Mouse (Mus musculus) lung, postnatal 0 days (tissue): ENCODE data around the gene Pcdh9. TPM values are rescaled to one million over a fixed set of nuclear protein-coding genes. Genes with fewer than 3 reads are reported as not detected.
"Not testable (repeated sequence)": the region's sequence is repeated elsewhere in the genome, so short reads cannot be mapped to it uniquely, and the experiment has no call there.

Source experiments
- ATAC-seq: fragments of 200-750 bp; cut with Nextera tagmentation; 2 replicates; pipeline ENCODE4 v1.8.0; 2017; ENCODE audit warnings: moderate library complexity
- DNase-seq: peaks from one replicate; pipeline ENCODE4 v3.0.0-alpha.2; 2016; ENCODE audit warnings: low spot score
- H3K27ac ChIP-seq: fragments of 300-500 bp; sonication (generic); 2 replicates; pipeline ENCODE4 v1.5.1; 2014; ENCODE audit warnings: antibody characterized with exemption, mild to moderate bottlenecking, low read length, mixed read lengths
- H3K27me3 ChIP-seq: fragments of 300-500 bp; sonication (generic); replicated peaks from 2 replicates; pipeline ENCODE4 v1.6.1; 2014; ENCODE audit warnings: low read length, mixed read lengths; ENCODE audit not compliant: insufficient read depth
- H3K36me3 ChIP-seq: fragments of 300-500 bp; sonication (generic); 2 replicates; pipeline ENCODE4 v1.6.1; 2014; ENCODE audit warnings: low read length, mixed read lengths; ENCODE audit not compliant: insufficient read depth
- H3K4me1 ChIP-seq: fragments of 300-500 bp; sonication (generic); 2 replicates; pipeline ENCODE4 v1.6.1; 2014; ENCODE audit warnings: antibody characterized with exemption, low read depth, low read length, mixed read lengths; ENCODE audit not compliant: insufficient read depth
- H3K4me2 ChIP-seq: fragments of 300-500 bp; sonication (generic); replicated peaks from 2 replicates; pipeline ENCODE4 v1.6.1; 2014; ENCODE audit warnings: low read depth, mild to moderate bottlenecking, low read length, moderate library complexity, mixed read lengths
- H3K4me3 ChIP-seq: fragments of 300-500 bp; sonication (generic); 2 replicates; pipeline ENCODE4 v1.5.1; 2014; ENCODE audit warnings: low read depth, low read length
- H3K9ac ChIP-seq: fragments of 300-500 bp; sonication (generic); replicated peaks from 2 replicates; pipeline ENCODE4 v1.6.1; 2014; ENCODE audit warnings: low read depth, mild to moderate bottlenecking
- H3K9me3 ChIP-seq: fragments of 300-500 bp; sonication (generic); 2 replicates; pipeline ENCODE4 v1.6.1; 2016; ENCODE audit warnings: low read length, mixed read lengths
- CTCF ChIP-seq: IDR thresholded peaks from 2 replicates; pipeline ENCODE4 v1.5.1; 2016; ENCODE audit warnings: antibody characterized with exemption, mild to moderate bottlenecking
- EP300 ChIP-seq: IDR thresholded peaks from 2 replicates; pipeline ENCODE4 v1.6.1; 2016; ENCODE audit warnings: antibody characterized with exemption, mild to moderate bottlenecking, control low read depth
- WGBS: fragments of 180-500 bp; shearing (Covaris S2); extraction: QIAGEN DNeasy Blood & Tissue Kit; methylation state at CpG from one replicate; pipeline ENCODE4 v1.1.7; 2014; 5-methylcytosine and 5-hydroxymethylcytosine counted together
- polyA plus RNA-seq: library from polyadenylated mRNA; unstranded; fragments of >200 nt; fragmentation: Nextera tagmentation; extraction: Ambion mirVana; gene quantifications from 2 replicates; pipeline ENCODE4 v1.2.1, GENCODE M21; 2015

The Pcdh9 gene
- polyA plus RNA-seq, 1 experiment from 2014 or later: 1.4 TPM

- Histone ChIP-seq H3K27ac (no peak overlapping the region), H3K36me3 (no peaks in the 10 kb centered on the region), H3K4me3 (no peak overlapping the region), H3K27me3 (no peaks in the 10 kb centered on the region), H3K9ac (no peak overlapping the region), H3K4me1 (no peaks in the 10 kb centered on the region), H3K4me2 (no peak overlapping the region), H3K9me3 (no peaks in the 10 kb centered on the region)
- no peak for ATAC-seq
- no peak for DNase-seq
- WGBS: 37% methylated on average over 6 of the region's 6 CpGs
- TF ChIP-seq EP300: no peak
- TF ChIP-seq CTCF: no peak
Observed at GRCm38 (mm10) chr14:93233599-93233998, 656.9 kb downstream of the Pcdh9 start.

- not testable (repeated sequence) for H3K4me3 ChIP-seq, H3K9me3 ChIP-seq, H3K36me3 ChIP-seq, H3K4me1 ChIP-seq, H3K9ac ChIP-seq, ATAC-seq, DNase-seq, H3K4me2 ChIP-seq, H3K27me3 ChIP-seq, H3K27ac ChIP-seq
- 80% methylated on average over 6 of the region's 15 CpGs for WGBS
Observed at GRCm38 (mm10) chr14:93214846-93215245, 675.6 kb downstream of the Pcdh9 start.

- Histone ChIP-seq H3K4me2 (no peak overlapping the region), H3K9me3 (no peaks in the 10 kb centered on the region), H3K9ac (no peak overlapping the region), H3K27ac (no peak overlapping the region), H3K4me1 (no peaks in the 10 kb centered on the region), H3K36me3 (no peaks in the 10 kb centered on the region), H3K27me3 (no peaks in the 10 kb centered on the region), H3K4me3 (no peak overlapping the region)
- TF ChIP-seq CTCF (no peak), EP300 (no peak)
- DNase-seq: peak; percentile 4
- no peak for ATAC-seq
- WGBS: 47% methylated on average over 2 of the region's 2 CpGs
Observed at GRCm38 (mm10) chr14:93199791-93200190, 690.7 kb downstream of the Pcdh9 start.

GRCm38 (mm10) chr14:93182606-93183491 is 707.6 kb downstream of the Pcdh9 start:
- no peak for ATAC-seq
- WGBS: 80% methylated on average over 9 of the region's 9 CpGs
- no peak for TF ChIP-seq CTCF
- TF ChIP-seq EP300: no peak
- Histone ChIP-seq H3K4me2 (no peak overlapping the region), H3K36me3 (no peaks in the 10 kb centered on the region), H3K4me1 (no peaks in the 10 kb centered on the region), H3K9me3 (no peaks in the 10 kb centered on the region), H3K27ac (no peak overlapping the region), H3K4me3 (no peak overlapping the region), H3K9ac (no peak overlapping the region), H3K27me3 (no peaks in the 10 kb centered on the region)
- DNase-seq: no peak

GRCm38 (mm10) chr14:93169201-93169600 is 721.3 kb downstream of the Pcdh9 start:
- Histone ChIP-seq H3K4me1 (no peaks in the 10 kb centered on the region), H3K4me3 (no peak overlapping the region), H3K27me3 (no peaks in the 10 kb centered on the region), H3K9ac (no peak overlapping the region), H3K9me3 (no peaks in the 10 kb centered on the region), H3K36me3 (no peaks in the 10 kb centered on the region), H3K4me2 (no peak overlapping the region), H3K27ac (no peak overlapping the region)
- DNase-seq (no peak), ATAC-seq (no peak)
- TF ChIP-seq CTCF (no peak), EP300 (no peak)

- H3K27me3 ChIP-seq: no peaks in the 10 kb centered on the region
- no peak overlapping the region for H3K9ac ChIP-seq
- no peak for TF ChIP-seq EP300
- no peak for TF ChIP-seq CTCF
- H3K27ac ChIP-seq: no peak overlapping the region
- 71% methylated on average over 2 of the region's 2 CpGs for WGBS
- DNase-seq (no peak), ATAC-seq (no peak)
- no peaks in the 10 kb centered on the region for H3K36me3 ChIP-seq
- H3K4me2 ChIP-seq: no peak overlapping the region
- no peaks in the 10 kb centered on the region for H3K4me1 ChIP-seq
- no peaks in the 10 kb centered on the region for H3K9me3 ChIP-seq
- H3K4me3 ChIP-seq: no peak overlapping the region
Observed at GRCm38 (mm10) chr14:93168367-93168766, 722.1 kb downstream of the Pcdh9 start.
